Mouse (Mus musculus): ENCODE data around the gene Hist1h4a.
A peak's percentile ranks its signal among the peaks of the same experiment; 100 is the strongest.
"Not testable (repeated sequence)": the region's sequence is repeated elsewhere in the genome, so short reads cannot be mapped to it uniquely, and the experiment has no call there.

Hist1h4a gene

GRCm38 (mm10) chr13:23740910-23741309 is 20.1 kb downstream of the Hist1h4a start:
- no peak for DNase-seq

DNA sequence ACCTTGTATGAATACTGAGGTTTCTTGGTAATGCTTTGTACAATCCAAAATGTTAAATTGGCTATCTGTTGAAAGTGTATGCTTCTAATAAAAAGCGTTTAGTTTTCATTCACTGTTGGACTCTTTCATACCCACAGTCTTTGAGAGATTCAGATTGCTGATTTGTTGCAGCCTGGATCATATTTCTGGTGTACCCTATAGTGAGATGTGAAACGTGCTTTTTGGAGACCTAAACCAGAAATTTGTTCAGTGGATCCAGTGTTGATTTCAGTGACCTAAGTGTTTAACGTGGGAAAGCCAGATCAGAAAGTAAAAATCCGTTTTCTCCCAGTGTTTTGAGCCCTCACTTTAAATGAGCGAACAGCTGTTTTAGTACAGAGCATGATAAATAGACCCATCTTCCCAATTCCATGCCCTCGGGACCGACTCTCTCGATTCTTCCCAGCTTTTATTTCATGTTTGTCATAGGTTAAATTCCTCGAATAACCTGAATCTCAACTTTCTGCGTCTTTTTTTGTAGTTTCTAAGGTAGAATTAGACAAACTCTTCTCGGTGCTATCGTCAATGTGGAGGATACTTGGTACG is 20.7 kb downstream of the Hist1h4a start:
- DNase-seq, result no peak

DNA sequence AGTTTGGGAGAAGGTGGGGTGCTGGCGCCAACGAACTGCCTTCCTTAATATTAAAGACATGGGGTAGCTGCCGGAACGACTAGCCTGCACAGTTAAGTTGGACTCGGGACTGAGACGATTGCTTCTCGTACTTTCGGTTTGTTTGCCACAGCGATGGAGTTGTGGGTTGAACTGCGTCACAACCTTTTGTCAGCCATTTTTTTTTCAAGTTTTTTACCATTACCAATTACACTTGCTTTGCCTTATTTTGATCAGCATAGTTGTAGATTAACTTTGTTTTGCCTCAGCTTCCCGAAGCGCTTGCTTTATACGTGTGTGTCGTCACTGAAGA is 21.1 kb downstream of the Hist1h4a start:
- no peak for DNase-seq

GRCm38 (mm10) chr13:23739069-23739921 is 21.7 kb downstream of the Hist1h4a start:
- peak; percentile 79 to 89 for DNase-seq

- DNase-seq, result peak; percentile 86 to 89
Measured at GRCm38 (mm10) chr13:23738677-23739068, 22.4 kb downstream of the Hist1h4a start, which contains the start of gene Hist1h1c. Gene Hist1h1c, plus strand, starts transcription at chr13:23738808.

GRCm38 (mm10) chr13:23738041-23738440 is 23.0 kb downstream of the Hist1h4a start:
- peak in 1 of 2 experiments; percentile 49 for DNase-seq

- no peak for DNase-seq
Measured at GRCm38 (mm10) chr13:23737091-23737490, 23.9 kb downstream of the Hist1h4a start.

DNA sequence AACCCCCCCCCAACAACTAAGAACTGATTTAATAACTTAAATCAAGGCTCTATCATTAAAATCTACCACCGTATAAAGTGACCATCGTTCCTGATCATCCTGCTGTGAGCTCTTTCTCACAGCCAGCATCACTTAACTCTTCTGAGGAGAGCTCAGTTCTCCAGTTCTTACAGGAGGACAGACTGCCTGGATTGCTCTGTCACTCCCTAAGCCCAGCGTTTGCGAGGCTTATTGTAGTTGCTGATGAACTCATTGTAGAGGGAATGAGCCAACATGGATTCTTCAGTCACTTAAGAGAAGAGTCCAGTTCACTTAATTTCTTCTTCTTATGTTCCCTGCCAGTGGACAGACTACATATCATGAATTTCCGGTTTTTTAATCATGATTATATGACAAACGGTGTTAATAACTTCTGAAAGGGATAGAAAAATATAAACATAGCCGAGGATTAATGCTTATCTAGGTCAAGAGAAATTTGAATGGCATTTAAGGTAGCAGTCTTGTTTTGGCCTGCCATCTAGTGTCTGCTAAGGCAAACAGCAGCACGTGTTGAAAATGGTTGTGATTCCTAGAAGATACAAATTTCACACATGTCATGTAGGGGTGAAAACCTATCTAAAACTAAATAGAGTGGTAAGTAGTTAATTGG is 28.8 kb downstream of the Hist1h4a start:
- DNase-seq, result no peak

DNA sequence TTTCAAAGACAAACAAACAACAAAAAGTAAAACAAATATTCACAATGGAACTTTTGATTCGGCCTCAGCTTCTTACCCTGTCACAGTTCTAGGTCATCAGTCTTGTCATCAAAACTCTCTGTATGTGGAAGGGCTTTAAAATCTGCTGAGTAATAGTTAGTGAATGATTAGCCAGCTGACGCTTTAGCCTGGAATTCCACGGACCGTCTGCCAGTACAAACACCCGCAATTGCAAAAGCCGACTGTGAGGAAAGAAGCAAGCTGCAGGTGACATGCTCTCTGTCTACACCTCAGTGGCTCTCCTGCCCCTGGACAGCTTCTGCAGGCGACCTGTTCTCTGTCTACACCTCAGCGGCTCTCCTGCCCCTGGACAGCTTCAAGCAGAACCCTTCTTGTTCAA is 30.6 kb downstream of the Hist1h4a start:
- DNase-seq, result no peak

GRCm38 (mm10) chr13:23729706-23730105 is 31.3 kb downstream of the Hist1h4a start:
- DNase-seq, result no peak

DNA sequence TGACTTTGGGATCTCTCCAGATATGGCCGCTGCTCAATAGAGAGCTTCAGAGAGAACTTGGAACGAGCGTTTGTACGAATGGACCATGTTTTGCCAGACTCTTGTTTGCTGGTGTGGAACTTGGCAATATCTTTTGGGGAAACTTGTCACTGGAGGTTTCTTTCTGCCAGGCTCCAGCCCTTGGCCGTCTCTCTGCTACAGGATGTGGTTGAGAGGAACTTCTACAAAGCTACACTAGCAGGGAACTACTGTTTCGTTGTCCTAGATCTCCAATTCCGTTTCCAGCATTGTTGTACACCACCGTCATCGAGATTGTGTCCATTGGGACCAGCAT is 31.9 kb downstream of the Hist1h4a start:
- DNase-seq, result no peak

DNA sequence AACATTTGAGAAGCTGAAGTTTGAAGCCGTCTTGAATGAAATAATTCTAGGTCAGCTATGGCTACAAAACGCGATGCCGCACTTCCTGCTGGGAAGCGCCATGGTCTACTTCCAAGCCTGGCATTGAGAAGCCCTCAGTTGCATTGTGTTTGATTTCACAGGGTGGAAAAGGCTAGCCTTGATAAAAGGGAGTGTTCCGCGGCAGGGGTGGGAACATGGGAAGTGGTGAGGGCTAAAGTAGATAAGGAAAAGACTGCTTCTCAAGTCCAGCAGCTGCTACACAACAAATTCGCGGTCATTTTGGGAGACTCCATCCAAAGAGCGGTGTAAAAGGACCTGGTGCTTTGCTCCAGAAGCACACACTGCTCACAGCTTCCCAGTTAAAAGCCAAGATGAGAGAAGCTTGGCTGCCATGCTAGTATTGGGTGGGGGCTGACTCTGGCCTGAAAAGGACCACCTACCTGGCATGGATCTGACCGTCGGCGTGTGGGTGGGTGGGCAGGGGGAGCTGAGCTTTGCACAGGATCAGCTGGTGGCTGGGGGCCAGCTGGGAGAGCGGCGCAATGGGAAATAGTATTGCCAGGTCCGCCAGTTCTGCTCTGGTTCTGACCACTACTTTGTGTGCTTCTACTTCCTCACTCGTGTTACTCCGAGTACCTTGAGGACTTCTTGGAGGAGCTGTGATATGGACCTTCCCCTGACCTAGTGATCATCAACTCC is 32.4 kb downstream of the Hist1h4a start:
- no peak for DNase-seq

- no peak for DNase-seq
Measured at GRCm38 (mm10) chr13:23725213-23725612, 35.8 kb downstream of the Hist1h4a start.

GRCm38 (mm10) chr13:23724239-23724638 is 36.8 kb downstream of the Hist1h4a start:
- no peak for DNase-seq

- not testable (repeated sequence) for DNase-seq
Measured at GRCm38 (mm10) chr13:23717593-23718245, 43.3 kb downstream of the Hist1h4a start.

DNA sequence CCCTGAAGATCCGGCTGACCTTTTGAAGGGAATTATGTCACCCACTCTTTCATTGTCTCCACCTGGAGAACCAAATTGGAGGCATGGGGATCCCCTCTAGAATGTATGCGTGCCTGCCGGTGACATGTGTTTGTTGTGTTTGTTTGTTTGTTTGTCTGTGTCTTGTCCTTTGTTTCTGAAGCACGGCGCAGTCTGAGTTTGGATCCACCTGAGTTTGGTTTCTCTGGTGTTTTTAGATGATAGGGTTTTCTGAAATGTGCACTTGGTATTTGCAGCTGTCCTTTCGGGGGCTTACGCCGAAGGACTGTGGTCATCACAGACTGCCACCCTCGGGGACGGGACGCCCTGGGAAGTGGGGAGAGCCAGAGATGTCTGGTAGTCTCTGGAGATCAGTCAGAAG is 43.9 kb downstream of the Hist1h4a start:
- no peak for DNase-seq

- DNase-seq, result no peak
Measured at GRCm38 (mm10) chr13:23716261-23717042, 44.6 kb downstream of the Hist1h4a start.
